Mouse (Mus musculus): Measurements from ENCODE around the gene Gadd45a. TPM values are rescaled to one million over a fixed set of nuclear protein-coding genes. Genes with fewer than 3 reads are reported as not detected.
"Not testable (repeated sequence)": the region's sequence is repeated elsewhere in the genome, so short reads cannot be mapped to it uniquely, and the experiment has no call there.

Gene Gadd45a
- total RNA-seq, 2 experiments from 2014 or later: 19.6 to 22.3 TPM

DNA sequence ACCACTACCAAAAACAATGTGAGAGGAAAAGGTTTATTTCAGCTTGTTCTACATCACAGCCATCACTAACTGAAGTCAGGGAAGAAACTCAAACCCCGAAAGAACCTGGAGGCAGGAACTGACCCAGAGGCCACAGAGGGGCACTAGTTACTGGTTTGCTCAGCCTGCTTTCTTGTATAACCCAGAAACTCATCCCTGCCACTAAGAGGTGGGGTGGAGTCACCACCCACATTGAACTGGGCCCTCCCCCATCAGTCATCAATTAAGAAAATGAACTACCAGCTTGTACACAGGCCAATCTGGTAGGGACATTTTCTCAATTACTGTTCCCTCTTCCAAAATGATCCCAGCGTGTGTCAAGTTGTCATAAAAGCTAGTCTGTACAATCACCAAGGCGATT lies 10.6 kb downstream of the Gadd45a start:
- DNase-seq: no peak
- intact Hi-C loops (cut with DNase I): no loop called here

DNA sequence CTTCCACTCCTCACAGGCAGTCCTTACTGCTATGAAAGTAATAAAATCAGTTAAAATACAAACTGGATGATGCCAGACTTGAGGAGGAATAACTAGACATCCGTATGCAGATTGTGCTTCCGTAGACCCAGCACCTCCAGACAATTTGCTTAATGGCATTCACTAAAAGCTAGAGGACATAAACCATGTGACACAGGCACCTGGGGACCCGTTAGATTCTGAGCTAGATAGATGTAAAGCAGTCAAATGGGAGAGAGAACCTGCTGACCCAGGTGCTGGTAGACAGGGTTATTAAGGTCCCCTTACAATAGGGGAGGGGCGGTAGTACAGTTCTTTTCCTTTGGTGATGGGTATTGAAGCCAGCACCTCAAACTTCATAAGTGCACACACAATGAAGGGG lies 13.5 kb downstream of the Gadd45a start:
- DNase-seq: no peak
- intact Hi-C loops (cut with DNase I): no loop called here

DNA sequence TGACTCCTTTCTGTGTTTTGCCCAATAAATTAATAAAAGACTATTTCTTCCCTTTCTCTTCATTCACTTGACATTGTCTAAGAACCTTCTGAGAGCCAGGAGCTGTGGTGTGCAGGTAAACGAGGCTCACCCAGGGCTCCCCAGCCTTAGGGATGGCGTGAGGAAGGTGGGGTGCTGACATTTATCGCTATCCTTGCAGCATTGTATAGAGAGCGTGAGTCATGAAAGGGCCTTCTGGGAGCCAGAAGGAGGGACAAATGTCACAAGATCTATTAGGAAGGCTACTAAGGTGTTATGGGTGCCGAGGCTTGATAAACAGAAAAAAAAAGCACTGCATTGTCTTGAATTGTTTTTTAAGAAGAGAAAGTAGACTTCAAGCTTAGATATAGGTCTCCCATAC lies 15.9 kb downstream of the Gadd45a start:
- intact Hi-C loops (cut with DNase I): no loop called here
- no peak for DNase-seq

DNA sequence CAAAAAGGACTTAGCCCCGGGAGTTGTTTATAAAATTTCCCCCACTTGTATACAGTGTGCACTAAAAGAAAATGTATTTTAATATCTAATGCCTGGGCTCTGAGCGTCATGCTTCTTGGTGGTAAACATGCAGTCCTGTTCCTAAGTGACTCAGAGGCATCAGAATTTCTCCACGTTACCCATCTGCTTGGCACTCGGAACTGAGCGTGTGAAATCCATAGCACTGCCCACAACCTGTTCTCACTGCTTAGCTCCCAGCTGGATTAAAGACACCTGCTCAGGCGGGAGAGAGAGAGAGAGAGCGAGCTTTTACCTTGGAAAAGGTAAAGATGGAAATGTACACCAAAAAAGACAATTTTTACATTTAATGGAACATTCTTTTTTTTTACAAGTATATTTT lies 18.3 kb downstream of the Gadd45a start:
- DNase-seq; intact Hi-C loops (cut with DNase I): not testable (repeated sequence)

DNA sequence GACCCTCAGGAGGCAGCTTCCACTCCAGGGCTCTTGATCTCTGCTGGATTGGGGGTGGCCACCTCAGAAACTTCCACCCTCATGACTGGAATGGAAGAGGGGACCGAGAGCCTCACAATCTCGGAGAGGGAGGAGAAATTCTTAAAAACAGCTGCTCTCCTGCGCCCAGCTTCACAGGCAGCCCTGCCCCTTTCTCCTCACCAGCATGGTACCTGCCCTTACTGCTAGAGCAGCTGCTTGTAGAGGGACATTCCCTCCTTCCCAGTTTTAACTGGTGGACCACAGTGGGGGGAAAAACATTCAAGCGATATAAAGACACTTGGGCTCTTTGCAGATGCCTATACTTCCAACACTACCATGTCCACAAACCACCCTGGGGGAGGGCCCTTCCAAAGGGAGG lies 18.9 kb downstream of the Gadd45a start:
- no peak for DNase-seq
- intact Hi-C loops (cut with DNase I): no loop called here

DNA sequence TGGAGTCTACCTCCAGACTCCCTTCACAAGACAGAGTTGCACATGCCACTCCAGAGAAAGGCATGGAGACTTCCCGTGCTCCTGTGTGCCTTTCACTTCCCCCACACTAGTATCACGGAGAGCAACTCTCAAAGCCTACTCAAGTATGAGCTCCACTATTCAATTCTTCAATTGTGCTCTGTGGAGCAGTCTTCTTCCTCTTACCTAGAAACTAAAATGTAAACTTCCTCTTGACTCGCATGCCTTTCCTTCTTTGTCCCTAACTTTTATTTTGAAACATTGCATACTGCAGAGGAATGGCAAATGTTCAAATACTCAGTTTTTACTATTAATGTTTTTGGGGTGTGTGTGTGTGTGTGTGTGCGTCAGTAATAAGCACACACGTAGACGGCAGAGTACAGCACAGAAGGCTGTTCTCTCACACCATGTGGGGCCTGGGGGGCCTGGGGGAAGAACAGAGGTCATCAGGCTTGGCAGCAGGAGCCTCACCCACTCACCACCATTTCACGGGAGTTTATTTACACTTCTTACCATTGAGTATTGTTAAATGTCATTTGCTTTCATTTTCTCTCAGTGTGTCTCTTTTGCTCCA lies 20.6 kb downstream of the Gadd45a start:
- no peak for DNase-seq

DNA sequence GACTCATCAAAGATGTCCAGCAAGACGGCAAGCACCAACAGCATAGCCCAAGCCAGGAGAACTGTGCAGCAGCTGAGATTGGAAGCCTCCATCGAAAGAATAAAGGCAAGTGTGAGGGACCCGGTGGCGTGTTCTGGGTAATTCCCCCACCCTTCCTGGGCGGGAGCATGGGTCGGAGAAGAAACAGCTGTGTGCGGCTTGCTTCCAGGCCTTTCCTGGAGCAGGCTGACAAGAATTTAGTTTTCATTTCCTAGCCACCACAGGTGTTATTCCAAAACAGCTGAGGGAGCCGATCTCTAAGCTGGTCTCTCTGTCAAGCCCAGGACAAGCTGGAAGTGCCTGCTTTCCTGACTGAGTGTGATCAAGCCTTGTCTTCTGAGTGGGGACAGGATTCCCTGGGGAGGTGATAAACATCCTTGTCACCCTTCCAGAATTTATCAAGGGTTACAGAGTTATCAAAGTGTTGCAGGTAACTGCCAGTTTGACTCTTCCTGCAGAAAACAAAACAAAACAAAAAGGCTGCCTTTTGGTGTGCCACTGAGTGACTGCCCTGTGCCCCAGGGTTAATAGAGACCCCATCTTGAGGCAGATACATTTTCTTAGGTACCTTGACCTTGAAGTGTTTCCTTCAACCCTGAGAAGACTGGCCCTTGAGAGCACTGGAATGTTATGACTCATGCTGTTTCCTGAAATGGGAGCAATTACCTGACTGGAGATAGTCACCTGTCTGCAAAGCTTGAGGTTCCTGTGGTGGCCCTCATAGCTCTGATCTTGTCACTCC lies 21.3 kb downstream of the Gadd45a start:
- intact Hi-C loops (cut with DNase I): no loop called here
- DNase-seq: peak; percentile 56 to 61

More for the DNA sequence above, 20.6 kb downstream of the Gadd45a start:
- intact Hi-C loops (cut with DNase I): no loop called here

DNA sequence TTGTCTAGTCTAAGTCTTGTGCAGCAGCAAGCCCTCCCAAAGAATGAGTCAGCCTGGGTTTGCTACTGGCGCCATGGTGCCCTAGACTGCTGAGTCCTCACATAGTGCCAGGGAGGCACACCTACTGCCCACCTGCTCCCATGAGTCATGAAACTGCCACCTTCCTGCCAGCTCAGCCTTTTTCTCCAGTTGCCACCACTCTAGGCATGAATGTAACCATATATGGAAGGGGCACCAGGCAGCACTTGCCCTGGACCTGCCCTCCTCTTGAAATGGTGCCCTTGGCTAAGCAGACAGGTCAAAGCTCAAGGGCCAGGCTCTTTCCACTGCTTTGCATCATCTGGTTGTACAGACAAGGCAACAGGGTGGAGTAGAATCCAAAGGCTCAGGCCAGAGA lies 22.6 kb downstream of the Gadd45a start:
- intact Hi-C loops (cut with DNase I): no loop called here
- DNase-seq: no peak

DNA sequence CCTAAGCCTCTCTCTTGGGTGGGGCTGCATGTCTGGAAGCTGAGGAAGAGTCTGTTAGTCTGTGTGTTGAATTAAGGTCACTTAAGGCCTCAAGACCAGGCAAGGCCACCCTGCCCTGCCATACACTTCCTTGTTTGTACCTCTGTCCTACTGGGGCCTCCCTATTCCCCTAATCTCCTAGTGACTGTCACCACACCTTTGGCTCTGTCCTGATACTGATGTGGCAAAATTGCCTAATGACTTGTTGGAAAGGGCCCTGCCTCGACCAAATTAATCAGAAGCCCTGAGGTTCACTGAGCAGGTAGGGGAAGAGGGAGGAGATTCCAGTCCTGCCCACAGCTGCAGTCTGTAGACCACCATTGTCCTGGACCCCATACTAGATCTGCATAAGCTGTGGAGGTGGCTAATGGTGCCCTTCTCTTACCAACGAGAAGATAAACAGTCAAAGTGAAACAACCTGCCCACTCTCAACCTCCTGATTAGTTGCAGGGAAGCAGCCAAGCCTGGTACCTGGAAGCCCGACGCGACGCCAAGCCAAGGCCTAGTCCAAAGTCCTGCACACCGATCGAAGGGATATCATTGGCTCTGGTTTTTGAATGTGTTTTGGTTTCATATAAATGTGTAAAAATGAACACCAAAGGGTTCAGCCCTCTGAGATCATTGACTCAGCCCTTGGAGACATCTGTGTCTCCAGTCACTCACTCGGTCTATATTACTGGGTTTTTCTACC lies 23.1 kb downstream of the Gadd45a start:
- no peak for DNase-seq
- intact Hi-C loops (cut with DNase I): no loop called here

DNA sequence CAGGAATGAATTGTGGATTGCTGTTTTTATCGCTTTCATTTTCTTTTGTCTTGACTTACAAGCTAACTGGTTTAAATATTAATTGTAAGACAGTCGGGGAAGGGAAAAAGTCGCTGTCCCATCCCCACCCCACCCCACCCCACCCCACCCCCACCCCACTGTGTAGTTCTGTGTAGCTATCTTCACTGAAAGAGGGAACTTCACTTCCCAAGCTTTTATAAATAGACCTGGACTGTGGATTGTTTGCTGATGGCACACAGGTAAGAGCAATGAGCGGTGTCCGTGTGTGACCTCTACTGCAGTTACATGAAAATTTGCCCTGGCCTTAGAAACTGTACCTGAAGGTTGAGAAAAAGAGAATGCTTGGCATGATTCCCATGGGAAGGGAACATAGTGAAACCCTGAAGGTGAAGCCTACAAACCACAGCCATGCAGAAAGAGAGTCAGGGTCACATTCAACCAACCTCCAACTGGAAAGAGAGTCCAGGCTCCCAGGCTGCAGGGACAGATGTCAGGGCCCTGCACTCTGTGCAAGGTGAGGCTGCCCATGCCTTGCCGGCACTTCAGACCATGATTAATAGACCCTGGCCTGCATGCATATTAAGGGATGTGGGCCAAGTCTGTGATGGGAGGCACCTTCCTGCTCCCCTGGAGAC lies 23.8 kb downstream of the Gadd45a start:
- DNase-seq: no peak
- intact Hi-C loops (cut with DNase I): no loop called here

DNA sequence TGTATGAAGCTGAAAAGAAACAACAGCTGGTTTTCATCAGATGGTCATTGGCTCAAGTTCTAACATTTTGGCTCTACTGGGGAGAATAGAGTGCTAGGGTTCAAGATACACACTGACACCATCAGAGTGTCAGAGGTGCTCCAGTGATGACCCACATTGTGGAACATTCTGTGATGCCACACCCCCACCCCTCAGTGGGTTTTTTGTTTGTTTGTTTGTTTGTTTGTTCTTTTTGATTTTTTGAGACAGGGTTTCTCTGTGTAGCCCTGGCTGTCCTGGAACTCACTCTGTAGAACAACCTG lies 26.1 kb downstream of the Gadd45a start:
- intact Hi-C loops (cut with DNase I): no loop called here
- DNase-seq: no peak

DNA sequence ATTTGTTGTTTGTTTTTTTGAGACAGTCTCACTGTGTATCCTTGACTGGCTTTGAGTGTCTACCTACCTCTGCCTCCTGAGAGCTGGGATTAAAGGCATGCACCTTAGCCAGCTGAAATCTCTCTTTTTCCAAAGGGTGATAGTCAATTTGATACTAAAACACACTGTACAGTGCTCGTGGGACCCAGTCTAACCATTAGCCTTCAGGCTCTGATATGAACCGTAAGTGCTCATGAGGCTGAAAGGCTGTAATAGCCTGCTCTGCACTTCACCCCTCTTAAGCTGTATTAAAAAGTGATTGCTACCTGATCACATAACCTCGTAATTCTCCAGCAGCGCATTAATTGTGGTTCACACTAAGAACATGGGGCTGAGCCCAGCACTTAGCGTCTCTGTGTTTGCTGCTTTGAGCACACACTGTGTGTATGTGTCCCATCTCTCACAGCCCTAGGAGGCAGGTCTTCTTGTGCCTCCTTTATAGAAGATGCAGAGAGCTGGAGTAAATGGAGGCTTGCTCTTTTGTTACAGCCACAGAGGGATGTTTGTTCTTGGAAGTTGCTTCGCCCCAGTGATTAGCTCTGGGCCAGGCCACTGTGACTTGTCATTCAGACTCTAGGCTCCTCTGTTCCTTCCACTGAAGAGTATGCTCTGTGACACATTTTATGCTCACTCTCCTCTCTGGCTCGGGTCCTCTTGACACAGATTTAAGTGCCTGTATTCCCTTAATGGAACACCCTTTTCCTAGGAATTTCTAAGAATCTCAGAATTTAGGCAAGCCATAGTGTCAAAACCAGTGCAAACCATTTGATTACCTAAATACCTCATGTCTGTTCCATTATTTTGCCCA lies 26.7 kb downstream of the Gadd45a start:
- no peak for DNase-seq

DNA sequence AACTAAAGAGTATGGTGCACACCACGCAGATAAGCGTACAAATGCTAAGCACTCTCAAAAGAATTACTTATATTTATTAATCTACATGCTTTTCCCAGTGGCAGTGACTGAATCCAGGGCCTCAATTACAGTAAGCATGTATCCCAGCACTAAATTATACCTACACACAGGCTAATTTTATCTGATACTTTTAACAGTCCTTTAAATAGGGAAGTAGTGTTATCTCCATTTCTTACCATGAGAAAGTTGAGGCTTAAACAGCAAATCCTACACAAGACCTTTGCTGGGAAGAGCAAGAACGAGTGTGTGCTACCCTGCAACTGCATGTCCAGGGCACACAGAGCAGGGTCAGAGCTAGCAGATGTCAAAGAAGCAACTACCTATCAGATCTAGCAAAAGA lies 27.4 kb downstream of the Gadd45a start:
- DNase-seq: no peak
- intact Hi-C loops (cut with DNase I): no loop called here

More for the DNA sequence above, 26.7 kb downstream of the Gadd45a start:
- intact Hi-C loops (cut with DNase I): no loop called here

DNA sequence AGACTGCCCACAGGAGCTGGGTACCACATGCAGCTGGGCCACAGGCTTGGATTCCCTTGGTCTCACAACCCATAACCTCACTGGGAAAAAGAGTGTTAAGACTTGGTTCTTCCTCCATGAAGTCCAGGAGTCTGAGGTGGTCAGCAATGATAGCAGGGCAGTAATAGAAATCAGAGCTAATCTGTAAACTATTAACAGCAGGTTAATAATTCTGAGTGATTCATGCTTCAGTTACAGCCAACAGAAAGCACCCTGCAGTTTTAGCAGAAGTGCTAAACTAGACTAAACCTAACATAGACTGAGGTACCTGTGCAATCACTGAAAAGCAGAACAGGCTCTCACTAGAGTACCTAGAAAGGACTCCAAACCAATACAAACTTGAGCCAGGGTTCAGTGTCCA lies 37.5 kb downstream of the Gadd45a start:
- DNase-seq: no peak
- intact Hi-C loops (cut with DNase I): no loop called here

DNA sequence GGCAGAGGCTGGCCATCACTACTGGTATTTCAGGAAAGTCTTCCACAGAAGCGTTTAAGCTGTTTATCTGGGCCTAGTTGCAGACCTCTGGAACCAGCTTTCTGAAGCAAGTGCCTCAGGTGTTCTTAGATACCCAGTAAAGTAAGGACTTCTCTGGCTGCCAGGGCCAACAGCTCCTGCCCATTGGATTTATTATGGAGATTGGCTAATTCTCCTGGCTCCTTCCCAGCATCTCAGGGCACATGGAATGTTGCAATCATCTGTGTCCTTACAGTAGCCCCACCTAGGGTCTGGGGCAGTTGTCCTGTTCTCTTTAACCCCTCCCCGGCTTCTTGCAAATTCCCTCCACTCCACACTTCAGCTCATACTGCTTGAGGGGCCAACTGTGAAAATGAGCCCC lies 38.6 kb downstream of the Gadd45a start:
- DNase-seq: no peak
- intact Hi-C loops (cut with DNase I): no loop called here

DNA sequence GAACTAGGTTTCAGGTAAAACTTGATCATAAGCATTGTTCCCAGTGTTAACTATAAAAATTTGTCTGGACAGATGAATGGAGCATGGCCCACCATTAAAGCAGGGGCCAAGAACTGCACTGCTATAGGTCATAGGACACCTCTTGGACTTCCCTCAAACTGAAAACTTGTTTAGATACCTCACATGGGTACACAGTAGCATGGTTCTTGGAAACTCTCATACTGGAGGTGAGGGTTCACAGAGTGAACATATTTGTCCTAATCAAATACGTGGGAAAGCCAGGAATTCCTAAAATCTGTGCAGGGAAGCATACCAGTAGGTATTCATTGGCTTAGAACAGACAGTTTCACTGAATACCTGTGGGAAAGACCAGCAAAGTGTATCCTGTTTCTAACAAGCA lies 41.0 kb downstream of the Gadd45a start:
- no peak for DNase-seq
- intact Hi-C loops (cut with DNase I): no loop called here

DNA sequence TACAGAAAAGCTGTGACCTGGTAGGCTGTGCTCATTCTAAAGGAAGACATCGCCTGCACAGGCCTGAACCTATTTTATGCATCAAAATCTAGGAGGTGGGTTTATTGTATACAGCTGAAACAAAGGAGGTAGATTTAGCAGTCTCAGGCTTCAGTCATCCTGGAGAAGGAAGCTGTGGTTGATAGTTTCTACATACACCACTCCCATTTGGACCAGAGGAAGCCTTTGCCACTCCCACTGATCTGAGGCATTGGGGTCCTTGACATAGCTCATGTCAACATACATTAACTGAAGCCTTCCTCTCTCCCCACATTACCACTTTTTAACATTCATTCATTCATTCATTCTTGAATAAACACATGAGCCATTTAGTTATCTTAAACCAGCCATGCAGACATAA lies 41.4 kb downstream of the Gadd45a start:
- no peak for DNase-seq
- intact Hi-C loops (cut with DNase I): no loop called here

DNA sequence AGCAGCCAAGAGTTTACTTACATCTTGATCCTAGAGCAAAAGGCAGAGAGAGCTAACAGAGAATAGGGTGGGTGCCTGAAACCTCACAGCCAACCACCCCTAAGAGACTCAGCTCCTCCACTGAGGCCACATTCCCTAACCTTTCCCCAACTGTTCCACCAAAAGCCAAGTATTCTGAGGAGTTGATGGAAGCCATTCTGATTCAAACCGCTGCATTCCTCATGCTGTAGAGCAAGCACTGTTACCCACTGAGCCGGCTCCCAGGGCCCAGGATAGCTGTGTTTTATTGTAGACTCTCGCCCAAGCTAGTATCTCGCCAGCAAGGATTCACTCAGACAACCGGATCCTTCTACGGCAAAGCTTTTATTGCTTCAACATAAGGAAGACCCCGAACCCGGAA lies 42.3 kb downstream of the Gadd45a start:
- intact Hi-C loops (cut with DNase I): no loop called here
- no peak for DNase-seq

DNA sequence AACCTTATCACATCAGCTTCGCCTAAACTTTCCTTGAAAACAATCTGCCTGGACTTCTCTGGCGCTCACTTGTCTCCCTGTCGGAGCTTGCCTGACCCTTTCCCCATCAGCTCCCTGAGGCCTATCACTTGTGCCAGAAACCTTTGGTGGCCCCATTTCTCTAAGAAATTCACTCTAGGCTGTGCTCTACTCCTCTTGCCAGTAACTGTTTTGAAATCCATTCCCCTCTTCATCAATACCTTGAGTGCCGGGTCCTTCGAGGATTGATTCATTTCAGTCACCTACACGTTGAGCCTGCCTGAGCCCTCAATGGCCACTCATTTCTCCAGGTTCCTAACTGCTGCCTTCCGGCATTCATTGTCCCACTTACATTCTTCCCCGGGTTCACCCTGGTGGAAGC lies 44.5 kb downstream of the Gadd45a start:
- no peak for DNase-seq
- intact Hi-C loops (cut with DNase I): no loop called here

DNA sequence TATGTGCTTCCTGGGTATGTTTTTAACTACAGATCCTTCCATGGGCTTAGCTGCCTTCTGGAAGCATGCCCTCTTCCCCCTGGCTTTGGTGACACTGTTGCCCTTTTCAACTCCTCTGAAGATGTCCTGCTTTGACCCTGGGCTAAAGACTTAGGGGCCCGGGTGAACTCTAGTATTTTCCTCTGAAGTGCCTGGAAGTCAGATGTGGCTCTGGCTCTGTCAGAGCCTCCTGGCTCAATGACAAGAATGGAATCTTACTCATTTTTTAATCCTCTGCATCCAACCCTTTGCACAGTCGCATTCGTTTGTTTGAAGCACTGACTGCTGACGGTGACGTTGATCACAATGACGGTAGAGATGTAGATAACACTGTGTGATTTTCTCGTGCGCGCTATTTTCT lies 45.0 kb downstream of the Gadd45a start:
- intact Hi-C loops (cut with DNase I): no loop called here
- peak in 1 of 2 experiments; percentile 34 for DNase-seq

DNA sequence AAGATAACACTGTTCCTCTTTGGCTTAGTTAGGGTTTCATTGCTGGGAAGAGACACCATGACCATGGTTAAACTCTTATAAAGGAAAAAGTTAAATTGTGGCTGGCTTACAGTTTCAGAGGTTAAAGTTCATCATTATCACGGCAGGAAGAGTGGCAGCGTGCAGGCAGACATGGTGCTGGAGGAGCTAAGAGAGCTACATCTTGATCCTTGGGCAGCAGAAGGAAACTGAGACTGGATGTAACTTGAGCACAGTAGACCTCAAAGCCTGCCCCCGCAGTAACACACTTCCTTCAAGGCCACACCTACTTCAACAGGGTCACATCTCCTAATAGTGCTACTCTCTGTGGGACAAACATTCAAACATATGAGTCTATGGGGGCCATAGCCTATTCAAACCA lies 47.7 kb downstream of the Gadd45a start:
- intact Hi-C loops (cut with DNase I): no loop called here
- no peak for DNase-seq

Data from heart, postnatal 14 days (tissue).